16 mouse cellular contexts compared by ENCODE assay signal in the genomic region with DNA sequence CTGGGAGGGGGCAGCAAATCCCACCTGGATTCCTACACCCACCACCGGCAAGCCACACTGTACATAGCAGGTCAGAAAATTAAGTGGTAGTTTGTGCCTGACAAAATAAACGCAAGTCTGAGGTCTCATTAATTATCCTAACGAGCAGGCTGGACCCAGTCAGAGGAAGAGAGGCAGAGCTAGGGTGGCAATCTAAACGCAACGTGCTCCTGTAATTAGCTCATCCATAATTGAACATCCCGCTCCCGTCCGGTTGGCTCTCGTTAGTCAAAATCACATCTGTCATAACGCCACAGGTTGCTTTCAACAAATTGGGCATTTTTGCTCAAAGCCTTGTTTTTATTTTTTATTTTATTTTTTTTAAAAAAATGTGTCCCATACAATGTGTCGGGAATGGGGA.
"Had no signal": no experiment of that assay in that cellular context is flagged by ENCODE, and none has a peak within 500 bp of the region (broad histone marks: within the 10 kb centered on the region; RNA-seq: fewer than 3 reads in every experiment).

No protein-coding gene starts in this region.

- H3K27ac ChIP-seq: kidney, embryonic 15.5 days; left cerebral cortex, adult 2 months; liver, embryonic 13.5 days; neural tube, embryonic 12.5 days; stomach, embryonic 15.5 days had no signal

- H3K27me3 ChIP-seq: liver, embryonic 13.5 days; neural tube, embryonic 12.5 days; neural tube, embryonic 15.5 days; stomach, embryonic 15.5 days had no signal

- H3K4me3 ChIP-seq: kidney, embryonic 15.5 days; left cerebral cortex, adult 2 months; liver, embryonic 13.5 days; neural tube, embryonic 12.5 days; neural tube, embryonic 15.5 days; stomach, embryonic 15.5 days had no signal

- H3K4me1 ChIP-seq: liver, embryonic 13.5 days; stomach, embryonic 15.5 days had no signal

- H3K9ac ChIP-seq: kidney, embryonic 15.5 days; liver, embryonic 13.5 days; neural tube, embryonic 12.5 days; neural tube, embryonic 15.5 days; stomach, embryonic 15.5 days had no signal

- DNase-seq: kidney, adult 8-10 months; kidney, postnatal 10 days; kidney, postnatal 36 days; layer of hippocampus, postnatal 36 days; liver, embryonic 13.5 days; lung, adult 2 months; lung, postnatal 14 days; lung, postnatal 4 days; right cerebral cortex, postnatal 25 days; spleen, adult 18-20 months; thymus, postnatal 36 days had no signal

- H3K9me3 ChIP-seq: kidney, embryonic 15.5 days; liver, embryonic 13.5 days; neural tube, embryonic 12.5 days; neural tube, embryonic 15.5 days; stomach, embryonic 15.5 days had no signal

- H3K36me3 ChIP-seq: kidney, embryonic 15.5 days; liver, embryonic 13.5 days; neural tube, embryonic 12.5 days; neural tube, embryonic 15.5 days; stomach, embryonic 15.5 days had no signal

- H3K4me2 ChIP-seq: kidney, embryonic 15.5 days; liver, embryonic 13.5 days; neural tube, embryonic 12.5 days; neural tube, embryonic 15.5 days; stomach, embryonic 15.5 days had no signal
